Mouse (Mus musculus) kidney, adult 2 months (tissue): ENCODE results near the gene Cars2. TPM values are rescaled to one million over a fixed set of nuclear protein-coding genes. Genes with fewer than 3 reads are reported as not detected.

Experiments used
- DNase-seq: peaks from one replicate; pipeline ENCODE4 v3.0.0; 2021
- H3K27ac ChIP-seq: fragments of 200-500 bp; 2 replicates; pipeline ENCODE4 v1.5.1; 2012; ENCODE audit warnings: low read depth, low read length, control low read depth, inconsistent platforms; ENCODE audit not compliant: insufficient read depth
- H3K27me3 ChIP-seq: fragments of 200-500 bp; replicated peaks from 2 replicates; pipeline ENCODE4 v1.6.1; 2012; ENCODE audit warnings: mild to moderate bottlenecking, moderate library complexity, low read length, inconsistent platforms; ENCODE audit not compliant: control insufficient read depth, insufficient read depth
- H3K36me3 ChIP-seq: fragments of 200-500 bp; 2 replicates; pipeline ENCODE4 v1.6.1; 2012; ENCODE audit warnings: mild to moderate bottlenecking, moderate library complexity, low read length, inconsistent platforms; ENCODE audit not compliant: control insufficient read depth, insufficient read depth
- H3K4me1 ChIP-seq: fragments of 200-500 bp; 2 replicates; pipeline ENCODE4 v1.6.1; 2011; ENCODE audit warnings: low read length; ENCODE audit not compliant: control insufficient read depth, insufficient read depth
- H3K4me3 ChIP-seq: fragments of 200-500 bp; 2 replicates; pipeline ENCODE4 v1.5.1; 2011; ENCODE audit warnings: mild to moderate bottlenecking, low read depth, low read length, control low read depth; ENCODE audit not compliant: insufficient read depth
- CTCF ChIP-seq: fragments of 200-500 bp; conservative IDR thresholded peaks from 2 replicates; pipeline ENCODE4 v1.5.1; 2011; ENCODE audit warnings: low read depth, mild to moderate bottlenecking, control low read depth, low read length, moderate library complexity, mixed read lengths; ENCODE audit not compliant: insufficient read depth, insufficient read length
- POLR2A ChIP-seq: fragments of 200-500 bp; IDR thresholded peaks from one replicate; pipeline ENCODE4 v1.6.1; 2011; ENCODE audit warnings: low read depth, low read length, control low read depth
- whole genome bisulfite sequencing: fragments of 180-500 bp; shearing (Covaris S2); methylation state at CpG from one replicate; pipeline ENCODE4 v1.1.7; 2018; 5-methylcytosine and 5-hydroxymethylcytosine counted together
- polyA plus RNA-seq: library from polyadenylated mRNA; depleted of rRNA; stranded (reverse); fragments of >200 nt; gene quantifications from 2 replicates; pipeline ENCODE4 v1.2.3, GENCODE M21; 2012

Cars2 gene
- polyA plus RNA-seq, 1 experiment, result 50.7 TPM

DNA sequence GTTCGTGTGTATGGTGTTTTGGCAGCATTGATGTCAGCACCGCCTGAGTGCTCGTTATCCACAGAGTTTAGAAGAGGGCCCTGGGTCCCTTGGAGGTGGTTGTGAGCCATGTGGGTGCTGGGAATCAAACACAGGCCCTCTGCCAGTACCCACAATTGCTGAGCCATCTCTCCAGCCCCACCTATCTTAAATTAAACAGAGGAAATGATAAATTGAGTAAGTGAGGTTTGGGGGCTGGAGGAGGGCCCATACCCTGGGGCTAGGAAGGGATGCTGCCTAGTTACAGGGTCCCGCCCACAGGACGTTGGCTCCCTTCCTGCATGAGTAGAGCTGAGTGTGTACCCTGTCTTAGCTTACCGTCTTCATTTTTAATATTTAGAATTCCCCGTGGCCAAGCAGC, 14.1 kb upstream of the Cars2 start:
- WGBS, result 79% methylated on average over 7 of the region's 7 CpGs
- Histone ChIP-seq H3K36me3 (no peaks in the 10 kb centered on the region), H3K4me3 (no peak overlapping the region), H3K27me3 (no peaks in the 10 kb centered on the region), H3K4me1 (0 out of 2 replicates have a peak, but pooled peaks cover 2% of the 10 kb centered on the region), H3K27ac (no peak overlapping the region)
- DNase-seq, result no peak
- TF ChIP-seq CTCF, result no peak
- TF ChIP-seq POLR2A, result no peak

DNA sequence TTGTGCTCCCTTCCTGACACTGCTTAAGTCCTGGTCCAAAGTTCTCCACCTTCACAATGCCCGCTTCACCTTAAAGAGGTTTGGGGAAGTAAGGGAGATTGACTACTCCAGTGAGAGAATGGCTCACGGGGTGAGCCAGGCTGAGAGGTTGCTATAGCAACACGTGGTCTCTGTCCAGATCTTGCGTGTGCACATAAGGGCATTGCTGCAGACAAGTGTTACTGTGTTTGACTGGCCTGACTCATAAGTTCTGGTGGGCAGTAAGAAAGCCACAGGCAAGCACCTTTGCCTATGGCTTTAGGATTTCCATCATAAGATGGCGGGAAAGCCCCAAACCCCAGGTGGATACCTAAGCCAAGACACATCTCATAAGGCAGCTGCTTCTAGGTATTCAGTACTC, 13.7 kb upstream of the Cars2 start:
- Histone ChIP-seq H3K4me1 (0 out of 2 replicates have a peak, but pooled peaks cover 2% of the 10 kb centered on the region), H3K36me3 (no peaks in the 10 kb centered on the region), H3K27ac (no peak overlapping the region), H3K27me3 (no peaks in the 10 kb centered on the region), H3K4me3 (no peak overlapping the region)
- 75% methylated on average over 5 of the region's 5 CpGs for WGBS
- TF ChIP-seq CTCF (no peak), POLR2A (no peak)
- no peak for DNase-seq

DNA sequence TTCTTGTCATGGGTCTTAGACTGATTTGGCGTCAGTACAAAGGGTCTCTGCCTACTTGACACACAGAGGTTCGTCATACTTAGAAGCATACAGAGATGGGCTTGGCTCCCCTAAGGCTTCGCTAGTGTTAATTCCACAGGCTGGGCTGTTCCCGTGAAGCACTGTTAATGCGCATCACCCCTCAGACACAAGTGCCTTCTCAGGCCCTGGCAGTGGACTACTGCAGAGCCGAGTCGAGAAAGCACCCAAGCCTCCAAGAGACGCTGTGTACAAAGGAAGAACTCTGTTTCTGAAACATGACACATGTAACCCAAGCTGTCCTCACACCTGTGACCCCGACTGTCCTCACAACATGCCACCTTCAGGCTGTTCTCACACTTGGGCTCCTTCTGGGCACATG, 9.6 kb upstream of the Cars2 start:
- WGBS, result 67% methylated on average over 9 of the region's 9 CpGs
- DNase-seq, result no peak
- peaks cover 2% of the 10 kb centered on the region; the same call in 1 of the 2 replicates for H3K4me1 ChIP-seq
- H3K4me3 ChIP-seq, result no peak overlapping the region
- TF ChIP-seq POLR2A (no peak), CTCF (no peak)
- H3K27me3 ChIP-seq, result no peaks in the 10 kb centered on the region
- no peaks in the 10 kb centered on the region for H3K36me3 ChIP-seq
- no peak overlapping the region for H3K27ac ChIP-seq

DNA sequence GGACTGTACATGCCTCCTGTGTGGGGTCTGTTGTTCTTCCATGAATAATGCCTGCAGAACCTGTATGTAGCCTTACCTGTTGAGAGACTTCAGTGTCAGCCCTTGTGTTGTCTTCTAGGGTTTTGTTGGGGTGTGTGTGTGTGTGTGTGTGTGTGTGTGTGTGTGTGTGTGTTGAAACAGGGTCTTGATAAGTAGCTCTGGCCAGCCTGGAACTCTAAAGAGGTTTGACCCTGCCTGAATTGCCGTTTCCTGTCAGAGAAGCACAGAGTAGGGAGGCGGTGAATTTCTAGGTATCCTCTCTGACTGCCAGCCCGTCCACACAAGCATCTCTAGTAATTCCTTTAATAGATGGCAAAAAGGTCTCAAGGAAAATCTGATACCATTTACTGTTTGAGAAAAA, 8.9 kb upstream of the Cars2 start:
- no peaks in the 10 kb centered on the region for H3K27me3 ChIP-seq
- DNase-seq, result no peak
- no peak for TF ChIP-seq CTCF
- no peak for TF ChIP-seq POLR2A
- H3K27ac ChIP-seq, result no peak overlapping the region
- H3K4me3 ChIP-seq, result no peak overlapping the region
- H3K36me3 ChIP-seq, result no peaks in the 10 kb centered on the region
- WGBS, result 49% methylated on average over 3 of the region's 3 CpGs
- peaks cover 2% of the 10 kb centered on the region; the same call in 1 of the 2 replicates for H3K4me1 ChIP-seq

DNA sequence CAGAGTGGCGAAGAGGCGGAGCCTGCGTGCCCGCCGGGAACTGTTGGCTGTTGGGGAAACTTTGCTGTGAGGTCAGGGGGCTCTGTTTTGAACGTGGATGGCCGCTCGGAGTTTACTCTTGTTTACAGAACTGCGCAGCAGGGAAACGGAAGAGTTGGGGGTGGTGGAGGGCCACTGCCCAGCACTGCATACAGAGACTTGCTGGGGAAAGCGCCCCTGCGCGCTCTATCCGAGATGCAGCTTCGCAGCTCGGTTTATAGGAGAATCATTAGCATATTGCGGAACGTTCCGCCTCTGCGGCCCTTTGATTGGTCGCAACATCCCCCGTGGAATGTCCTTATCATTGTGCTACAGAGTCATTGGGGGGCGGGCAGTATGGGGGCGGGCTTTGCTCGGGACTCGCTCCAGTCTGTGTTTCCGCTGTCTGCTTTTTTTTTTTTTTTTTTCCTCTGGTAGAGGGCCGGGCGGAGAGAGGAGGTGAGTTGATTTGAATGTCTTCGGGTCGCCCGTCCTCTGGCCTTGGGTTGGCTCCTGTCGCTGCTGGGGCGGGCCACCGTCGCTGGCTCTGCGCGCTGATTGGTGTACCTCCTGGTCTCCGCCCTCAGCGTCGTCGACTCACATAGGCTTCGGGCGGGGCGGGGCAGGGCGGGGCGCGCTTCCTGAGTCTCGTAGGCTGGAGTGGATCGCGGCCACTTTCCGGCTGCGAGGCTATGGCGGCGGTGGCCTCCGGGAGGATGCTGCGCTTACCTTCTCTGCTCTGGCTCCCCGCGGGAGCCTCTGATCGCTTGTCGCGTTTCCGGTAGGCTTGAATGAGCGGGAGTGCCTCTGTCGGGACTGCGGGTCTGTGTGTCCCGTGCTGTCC, 7.4 kb upstream of the Cars2 start:
- H3K36me3 ChIP-seq, result no peaks in the 10 kb centered on the region
- TF ChIP-seq CTCF (no peak), POLR2A (peak; percentile 100)
- peak; percentile 99 for DNase-seq
- H3K4me3 ChIP-seq, result peak overlapping the region; percentile 98
- no peaks in the 10 kb centered on the region; the same call in 1 of the 2 replicates for H3K4me1 ChIP-seq
- no peaks in the 10 kb centered on the region for H3K27me3 ChIP-seq
- under 1% methylated on average over 67 of the region's 67 CpGs for WGBS
- H3K27ac ChIP-seq, result peak overlapping the region; percentile 96

DNA sequence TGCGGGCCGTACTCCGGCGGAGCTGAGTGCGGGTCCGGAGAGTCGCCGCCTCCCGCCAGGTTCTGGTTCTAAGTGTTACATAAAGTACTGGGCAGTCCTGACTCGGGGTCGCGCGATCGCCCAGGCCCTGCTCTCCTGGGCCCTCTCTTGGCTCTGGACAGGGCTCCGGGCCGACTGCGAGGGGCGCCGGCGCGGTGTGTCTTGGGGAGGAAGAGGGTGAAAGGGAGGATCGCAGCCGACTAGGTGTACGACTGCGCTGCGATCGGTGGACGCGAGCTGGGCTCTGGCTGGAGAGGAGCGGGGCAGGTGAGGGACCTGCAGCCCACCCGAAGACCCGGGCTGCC, 6.8 kb upstream of the Cars2 start:
- Histone ChIP-seq H3K4me3 (peak overlapping the region; percentile 98), H3K27me3 (no peaks in the 10 kb centered on the region), H3K4me1 (no peaks in the 10 kb centered on the region; the same call in 1 of the 2 replicates), H3K36me3 (no peaks in the 10 kb centered on the region), H3K27ac (peak overlapping the region; percentile 96)
- WGBS, result under 1% methylated on average over 31 of the region's 32 CpGs
- TF ChIP-seq POLR2A (no peak), CTCF (no peak)
- no peak for DNase-seq

DNA sequence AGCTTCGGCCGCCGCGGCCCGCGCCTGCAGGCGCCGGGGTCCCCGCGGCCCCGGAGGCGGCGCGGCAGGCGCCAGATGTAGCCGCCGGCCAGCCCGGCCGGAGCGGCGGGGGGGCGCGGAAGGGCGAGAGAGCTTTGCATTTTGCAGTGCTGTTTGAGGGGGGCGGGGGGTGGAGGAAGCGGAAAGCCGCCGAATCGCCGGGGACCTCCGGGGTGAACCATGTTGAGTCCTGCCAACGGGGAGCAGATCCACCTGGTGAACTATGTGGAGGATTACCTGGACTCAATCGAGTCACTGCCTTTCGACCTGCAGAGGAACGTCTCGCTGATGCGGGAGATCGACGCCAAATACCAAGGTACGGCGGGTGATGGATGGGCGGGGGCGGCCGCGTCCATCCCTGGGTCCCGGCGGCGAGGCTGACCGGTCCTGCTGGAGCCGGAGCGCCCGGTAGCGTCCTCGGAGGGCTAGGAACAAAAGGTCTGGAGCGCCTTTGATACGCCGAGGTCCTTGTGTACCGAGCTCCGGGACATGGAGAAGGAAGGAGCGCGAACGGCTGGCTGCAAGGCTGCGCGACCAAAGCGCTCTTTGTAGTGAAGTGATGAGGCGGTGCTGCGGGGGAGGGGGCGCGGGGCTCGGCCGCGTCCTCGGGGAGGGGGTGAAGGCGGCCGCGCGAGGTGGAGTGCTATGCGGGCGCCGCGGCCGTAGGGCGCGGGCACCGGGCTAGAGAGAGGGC, 6.3 kb upstream of the Cars2 start:
- Histone ChIP-seq H3K27me3 (no peaks in the 10 kb centered on the region), H3K4me3 (peak overlapping the region; percentile 98), H3K36me3 (no peaks in the 10 kb centered on the region), H3K4me1 (no peaks in the 10 kb centered on the region; the same call in 1 of the 2 replicates), H3K27ac (peak overlapping the region; percentile 96)
- under 1% methylated on average over 85 of the region's 85 CpGs for WGBS
- TF ChIP-seq POLR2A, result no peak
- TF ChIP-seq CTCF, result no peak
- DNase-seq, result peak; percentile 43
